Mouse (Mus musculus): ENCODE measurements around the gene Kcnj4.
A peak's percentile ranks its signal among the peaks of the same experiment; 100 is the strongest.

Gene Kcnj4

GRCm38 (mm10) chr15:79455106-79455810, 49.8 kb downstream of the Kcnj4 start, which contains the start of gene Csnk1e:
Csnk1e (minus strand) TSS chr15:79455566.
- peak; percentile 66 to 71 for DNase-seq (ENCODE audit: low spot score in 2 of 2)

- no peak for DNase-seq (ENCODE audit: low spot score in 2 of 2)
Observed at GRCm38 (mm10) chr15:79453831-79454230, 51.2 kb downstream of the Kcnj4 start.

GRCm38 (mm10) chr15:79448041-79448440, 57.0 kb downstream of the Kcnj4 start:
- DNase-seq (ENCODE audit: low spot score in 2 of 2) = no peak

GRCm38 (mm10) chr15:79445786-79446654, 59.0 kb downstream of the Kcnj4 start:
- DNase-seq (ENCODE audit: low spot score in 2 of 2) = no peak

- DNase-seq (ENCODE audit: low spot score in 2 of 2) = no peak
Observed at GRCm38 (mm10) chr15:79443856-79444410, 61.1 kb downstream of the Kcnj4 start.

GRCm38 (mm10) chr15:79442961-79443518, 62.0 kb downstream of the Kcnj4 start:
- no peak for DNase-seq (ENCODE audit: low spot score in 2 of 2)

GRCm38 (mm10) chr15:79442257-79442611, 62.8 kb downstream of the Kcnj4 start:
- no peak for DNase-seq (ENCODE audit: low spot score in 2 of 2)

- peak; percentile 68 to 81 for DNase-seq (ENCODE audit: low spot score in 2 of 2)
Observed at GRCm38 (mm10) chr15:79441331-79442256, 63.4 kb downstream of the Kcnj4 start.

GRCm38 (mm10) chr15:79440651-79441330, 64.2 kb downstream of the Kcnj4 start:
- no peak for DNase-seq (ENCODE audit: low spot score in 2 of 2)

- no peak for DNase-seq (ENCODE audit: low spot score in 2 of 2)
Observed at GRCm38 (mm10) chr15:79440223-79440622, 64.8 kb downstream of the Kcnj4 start.

- DNase-seq (ENCODE audit: low spot score in 2 of 2) = no peak
Observed at GRCm38 (mm10) chr15:79439386-79439785, 65.7 kb downstream of the Kcnj4 start.

GRCm38 (mm10) chr15:79438816-79439215, 66.2 kb downstream of the Kcnj4 start:
- no peak for DNase-seq (ENCODE audit: low spot score in 2 of 2)

GRCm38 (mm10) chr15:79438209-79438810, 66.7 kb downstream of the Kcnj4 start:
- no peak for DNase-seq (ENCODE audit: low spot score in 2 of 2)

GRCm38 (mm10) chr15:79437541-79438208, 67.4 kb downstream of the Kcnj4 start:
- DNase-seq (ENCODE audit: low spot score in 2 of 2) = no peak

- no peak for DNase-seq (ENCODE audit: low spot score in 2 of 2)
Observed at GRCm38 (mm10) chr15:79436481-79436921, 68.5 kb downstream of the Kcnj4 start.

- no peak for DNase-seq (ENCODE audit: low spot score in 2 of 2)
Observed at GRCm38 (mm10) chr15:79435191-79435671, 69.8 kb downstream of the Kcnj4 start.
